Mouse (Mus musculus) C2C12 (cell line): ENCODE results near the gene Ccdc158.

ENCODE experiments used
- CTCF ChIP-seq: IDR thresholded peaks from one replicate; pipeline ENCODE4 v1.5.1; 2011; ENCODE audit not compliant: control insufficient read depth, insufficient read depth, insufficient read length
- USF1 ChIP-seq: IDR thresholded peaks from one replicate; pipeline ENCODE4 v1.6.1; 2011; ENCODE audit warnings: low read depth, mild to moderate bottlenecking, control low read depth, moderate library complexity

DNA sequence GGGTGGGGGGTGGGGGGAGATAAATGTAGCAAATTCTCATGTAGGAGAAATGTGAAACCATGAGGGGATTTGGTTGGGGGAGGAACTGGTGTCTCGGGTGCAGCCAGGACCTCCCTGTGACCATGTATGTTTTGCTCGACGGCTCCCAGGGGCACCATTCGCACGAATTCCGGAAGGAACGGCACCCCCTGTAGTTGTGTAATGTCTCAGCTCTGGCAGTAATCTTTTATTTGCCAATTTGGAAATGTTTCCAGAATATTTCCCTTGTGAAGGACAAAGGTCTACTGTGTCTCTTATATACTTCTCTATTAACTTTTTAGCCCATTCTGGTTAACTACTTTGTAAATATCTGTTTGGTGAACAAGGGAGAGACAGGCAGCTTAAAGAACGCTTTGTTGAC is 35.7 kb upstream of the Ccdc158 start:
- TF ChIP-seq USF1 (no peak), CTCF (no peak)
